Mouse (Mus musculus): ENCODE data around the gene Macrod2.

DNA sequence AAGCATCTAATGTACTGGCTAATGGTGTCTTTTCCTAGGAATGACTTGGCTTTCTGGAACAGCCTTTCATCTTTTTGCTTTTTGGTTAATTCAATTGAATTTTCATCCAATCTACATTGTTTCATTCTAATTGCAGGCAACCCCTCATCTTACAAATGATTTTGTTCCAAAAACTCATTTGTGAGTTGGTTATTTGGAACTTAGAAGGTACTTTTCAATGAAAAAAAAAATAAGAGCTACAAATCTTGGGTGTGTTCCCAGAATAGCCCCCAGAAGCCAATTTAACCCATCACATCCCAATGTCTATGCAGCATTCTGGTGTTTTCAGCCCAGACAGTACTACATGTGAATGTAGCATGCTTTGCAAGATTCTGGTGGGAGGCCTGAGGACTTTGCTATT, 683.1 kb downstream of the Macrod2 start:
- TF ChIP-seq CTCF (IDR thresholded peaks at IDR 0.05; ENCODE audit: low read depth) (no peak), EP300 (IDR thresholded peaks at IDR 0.05; ENCODE audit: low read depth) (no peak)
